Mouse (Mus musculus) megakaryocyte, adult 5-6 weeks (primary cell): ENCODE results near the gene Erc2. TPM values are rescaled to one million over a fixed set of nuclear protein-coding genes. Genes with fewer than 3 reads are reported as not detected.

ENCODE experiments used
- ATAC-seq: 2 replicates; pipeline ENCODE4 v1.8.0; 2016; ENCODE audit warnings: mild to moderate bottlenecking, inconsistent platforms; ENCODE audit not compliant: poor library complexity, severe bottlenecking
- total RNA-seq, 2 experiments: library from RNA; stranded (forward) in 1 of 2; stranded (reverse) in 1 of 2; fragments of 153-499, 151-499 nt in 1 of 2; fragments of 221-1000, 200-1000 nt in 1 of 2; gene quantifications; 2 replicates each; pipeline versions ENCODE4 v1.2.3 to v1.2.4; 2015 to 2017

The Erc2 gene
- total RNA-seq, 2 experiments from 2014 or later, result 0.04 TPM; not detected in 1

GRCm38 (mm10) chr14:28160852-28161251, 538.6 kb downstream of the Erc2 start:
- ATAC-seq, result no peak

GRCm38 (mm10) chr14:28164642-28165408, 542.6 kb downstream of the Erc2 start:
- no peak for ATAC-seq

GRCm38 (mm10) chr14:28165621-28166211, 543.5 kb downstream of the Erc2 start:
- ATAC-seq, result no peak

GRCm38 (mm10) chr14:28170711-28171110, 548.5 kb downstream of the Erc2 start:
- no peak for ATAC-seq

- ATAC-seq, result no peak
These were observed 549.1 kb downstream of the Erc2 start for GRCm38 (mm10) chr14:28171364-28171763.

- no peak for ATAC-seq
These were observed 551.5 kb downstream of the Erc2 start for GRCm38 (mm10) chr14:28173736-28174135.

- no peak for ATAC-seq
These were observed 559.0 kb downstream of the Erc2 start for GRCm38 (mm10) chr14:28181070-28181825.

- no peak for ATAC-seq
These were observed 570.6 kb downstream of the Erc2 start for GRCm38 (mm10) chr14:28192711-28193364.

GRCm38 (mm10) chr14:28203874-28204273, 581.6 kb downstream of the Erc2 start:
- ATAC-seq, result no peak

GRCm38 (mm10) chr14:28206303-28206702, 584.1 kb downstream of the Erc2 start:
- ATAC-seq, result no peak

GRCm38 (mm10) chr14:28225550-28225949, 603.3 kb downstream of the Erc2 start:
- no peak for ATAC-seq

GRCm38 (mm10) chr14:28230563-28230962, 608.3 kb downstream of the Erc2 start:
- ATAC-seq, result no peak

- ATAC-seq, result no peak
These were observed 609.0 kb downstream of the Erc2 start for GRCm38 (mm10) chr14:28231241-28231640.

GRCm38 (mm10) chr14:28238336-28239048, 616.3 kb downstream of the Erc2 start:
- no peak for ATAC-seq

- no peak for ATAC-seq
These were observed 617.9 kb downstream of the Erc2 start for GRCm38 (mm10) chr14:28240111-28240510.

GRCm38 (mm10) chr14:28242743-28243142, 620.5 kb downstream of the Erc2 start:
- no peak for ATAC-seq

- ATAC-seq, result no peak
These were observed 621.2 kb downstream of the Erc2 start for GRCm38 (mm10) chr14:28243474-28243873.

GRCm38 (mm10) chr14:28262706-28263105, 640.5 kb downstream of the Erc2 start:
- ATAC-seq, result no peak

GRCm38 (mm10) chr14:28267367-28267766, 645.1 kb downstream of the Erc2 start:
- no peak for ATAC-seq

GRCm38 (mm10) chr14:28271846-28272245, 649.6 kb downstream of the Erc2 start:
- ATAC-seq, result no peak

- no peak for ATAC-seq
These were observed 651.4 kb downstream of the Erc2 start for GRCm38 (mm10) chr14:28273669-28274068.
